In genomic region chr11:101168301-101168980, GRCm38 (mm10) we compare ENCODE assay signal across 9 mouse cellular contexts. TPM values are rescaled to one million over a fixed set of nuclear protein-coding genes. Genes with fewer than 3 reads are reported as not detected.
DNase-seq lines count a peak whose midpoint lies in the region; ATAC-seq and TF ChIP-seq lines count a peak whose summit lies in the region.
"Had no signal": no experiment of that assay in that cellular context is flagged by ENCODE, and none has a peak within 500 bp of the region (broad histone marks: within the 10 kb centered on the region; RNA-seq: fewer than 3 reads in every experiment).

No protein-coding gene starts in this region.

- DNase-seq in gastrocnemius, adult 18-20 months (ENCODE audit: low spot score): peak; percentile 52
- no peak for DNase-seq in gastrocnemius, postnatal 4 days (ENCODE audit: low spot score in 2 of 2)
- no peak for DNase-seq in hindbrain, postnatal 0 days (ENCODE audit: low spot score)
- no peak for DNase-seq in embryo, embryonic 10 days (ENCODE audit: low spot score)
- no peak for DNase-seq in left cerebral cortex, postnatal 25 days (ENCODE audit: low spot score in 2 of 2)
- no peak for DNase-seq in urinary bladder, postnatal 25 days (ENCODE audit: low spot score)

- H3K36me3 ChIP-seq in hindbrain, postnatal 0 days (ENCODE audit: insufficient read depth, low read length): peaks cover 14% of the 10 kb centered on the region; the same call in 1 of the 2 replicates
- H3K36me3 ChIP-seq in midbrain, embryonic 12.5 days: peaks cover 15% of the 10 kb centered on the region

- H3K9me3 ChIP-seq in hindbrain, postnatal 0 days (ENCODE audit: low read length): no peaks in the 10 kb centered on the region
- no peaks in the 10 kb centered on the region for H3K9me3 ChIP-seq in midbrain, embryonic 12.5 days

- TF ChIP-seq CTCF in hindbrain, postnatal 0 days (IDR thresholded peaks at IDR 0.05; ENCODE audit: low read depth): no peak

- H3K4me1 ChIP-seq in brown adipose tissue, adult 24 weeks (ENCODE audit: control insufficient read depth, insufficient read depth, insufficient read length, low read length): peaks cover 9% of the 10 kb centered on the region
- H3K4me1 ChIP-seq in hindbrain, postnatal 0 days (ENCODE audit: insufficient read depth, low read length): peaks cover 23% of the 10 kb centered on the region; the same call in 1 of the 2 replicates
- peaks cover 47% of the 10 kb centered on the region for H3K4me1 ChIP-seq in midbrain, embryonic 12.5 days

- H3K4me2 ChIP-seq in hindbrain, postnatal 0 days (ENCODE audit: low read depth, low read length): peak overlapping the region; percentile 89
- 0 out of 2 replicates have a peak overlapping the region, but pooled peaks have one; percentile 77 for H3K4me2 ChIP-seq in midbrain, embryonic 12.5 days (replicated peaks)

- H3K4me3 ChIP-seq in brown adipose tissue, adult 24 weeks (ENCODE audit: insufficient read depth, low read depth, low read length): peak overlapping the region; percentile 82
- H3K4me3 ChIP-seq in hindbrain, postnatal 0 days (ENCODE audit: low read length): no peak overlapping the region
- no peak overlapping the region for H3K4me3 ChIP-seq in midbrain, embryonic 12.5 days

- intact Hi-C loops in left cerebral cortex, postnatal 25 days (cut with DNase I): no loop called here

- 0 out of 2 replicates have a peak overlapping the region, but pooled peaks have one; percentile 8 for H3K27ac ChIP-seq in brown adipose tissue, adult 24 weeks (replicated peaks; ENCODE audit: low read depth, low read length)
- H3K27ac ChIP-seq in hindbrain, postnatal 0 days: no peak overlapping the region
- H3K27ac ChIP-seq in midbrain, embryonic 12.5 days (replicated peaks): no peak overlapping the region

- H3K27me3 ChIP-seq in hindbrain, postnatal 0 days (ENCODE audit: insufficient read depth, low read length): peaks cover 31% of the 10 kb centered on the region
- peaks cover 83% of the 10 kb centered on the region for H3K27me3 ChIP-seq in midbrain, embryonic 12.5 days

- no peak overlapping the region for H3K9ac ChIP-seq in hindbrain, postnatal 0 days (replicated peaks; ENCODE audit: low read length)
- no peak overlapping the region for H3K9ac ChIP-seq in midbrain, embryonic 12.5 days (replicated peaks)

- 61% methylated on average over 18 of the region's 18 CpGs for WGBS in hindbrain, postnatal 0 days
- WGBS in midbrain, embryonic 12.5 days: 76% methylated on average over 18 of the region's 18 CpGs

- no peak for ATAC-seq in hindbrain, postnatal 0 days
- no peak for ATAC-seq in midbrain, embryonic 12.5 days (ENCODE audit: low FRiP score, low read depth)

RNA-seq across cellular contexts. Expression of gene Cntnap1, which starts 1.9 kb away (rescaled TPM):
- total RNA-seq in gastrocnemius, adult 18-20 months (2021): 1 to 10 TPM in 1 of 2 experiments, under 1 TPM in 1; 0.82 to 1.2 TPM
- total RNA-seq in gastrocnemius, postnatal 4 days (2021): 1 to 10 TPM; 3.2 to 4.1 TPM
- polyA plus RNA-seq in brown adipose tissue, adult 24 weeks (2012; ENCODE audit: insufficient read depth, insufficient read length, missing spikeins): 7.2 and 11.2 TPM in 2 replicates
- total RNA-seq in hindbrain, postnatal 0 days (2014; rRNA removed): 25.4 and 28.9 TPM in 2 replicates
- polyA plus RNA-seq in hindbrain, postnatal 0 days (2015; fragmentation: Nextera tagmentation; extraction: Ambion mirVana): 5.8 and 6.5 TPM in 2 replicates
- 0.74 and 0.94 TPM in 2 replicates for polyA plus RNA-seq in midbrain, embryonic 12.5 days (2016; fragmentation: Nextera tagmentation; extraction: Ambion mirVana)
- total RNA-seq in left cerebral cortex, postnatal 25 days (2021): 100 to 1,000 TPM; 153 to 170 TPM
- total RNA-seq: MEL had no signal

RNA-seq across cellular contexts. Expression of gene Plekhh3, which starts 2.7 kb away (rescaled TPM):
- 10 to 100 TPM; 19.4 to 24.2 TPM for total RNA-seq in gastrocnemius, adult 18-20 months (2021)
- 10 to 100 TPM; 39.5 to 41.4 TPM for total RNA-seq in gastrocnemius, postnatal 4 days (2021)
- polyA plus RNA-seq in brown adipose tissue, adult 24 weeks (2012; ENCODE audit: insufficient read depth, insufficient read length, missing spikeins): 21.8 and 33.6 TPM in 2 replicates
- 26.7 and 32.3 TPM in 2 replicates for total RNA-seq in hindbrain, postnatal 0 days (2014; rRNA removed)
- polyA plus RNA-seq in hindbrain, postnatal 0 days (2015; fragmentation: Nextera tagmentation; extraction: Ambion mirVana): 8.8 TPM in 2 replicates
- polyA plus RNA-seq in midbrain, embryonic 12.5 days (2016; fragmentation: Nextera tagmentation; extraction: Ambion mirVana): 12.3 and 12.6 TPM in 2 replicates
- total RNA-seq in left cerebral cortex, postnatal 25 days (2021): 10 to 100 TPM in 1 of 2 experiments, 1 to 10 TPM in 1; 8.8 to 11.5 TPM

RNA-seq across cellular contexts. Expression of gene Ccr10, which starts 6.8 kb away (rescaled TPM):
- not detected for total RNA-seq in gastrocnemius, adult 18-20 months (2021)
- total RNA-seq in gastrocnemius, postnatal 4 days (2021): under 1 TPM; 0.36 to 0.37 TPM
- 1.2 TPM in 1 of 2 replicates, not detected in the other for polyA plus RNA-seq in brown adipose tissue, adult 24 weeks (2012; ENCODE audit: insufficient read depth, insufficient read length, missing spikeins)
- 0.16 and 0.43 TPM in 2 replicates for total RNA-seq in hindbrain, postnatal 0 days (2014; rRNA removed)
- 0.88 and 1.0 TPM in 2 replicates for polyA plus RNA-seq in hindbrain, postnatal 0 days (2015; fragmentation: Nextera tagmentation; extraction: Ambion mirVana)
- polyA plus RNA-seq in midbrain, embryonic 12.5 days (2016; fragmentation: Nextera tagmentation; extraction: Ambion mirVana): 0.10 and 0.17 TPM in 2 replicates
- under 1 TPM; 0.18 to 0.28 TPM for total RNA-seq in left cerebral cortex, postnatal 25 days (2021)
- total RNA-seq: MEL had no signal

RNA-seq across cellular contexts. Expression of gene Tubg2, which starts 12.7 kb away (rescaled TPM):
- 1 to 10 TPM; 2.7 to 3.3 TPM for total RNA-seq in gastrocnemius, adult 18-20 months (2021)
- 1 to 10 TPM; 6.8 TPM for total RNA-seq in gastrocnemius, postnatal 4 days (2021)
- 1.1 and 1.9 TPM in 2 replicates for polyA plus RNA-seq in brown adipose tissue, adult 24 weeks (2012; ENCODE audit: insufficient read depth, insufficient read length, missing spikeins)
- total RNA-seq in hindbrain, postnatal 0 days (2014; rRNA removed): 29.7 and 40.8 TPM in 2 replicates
- polyA plus RNA-seq in hindbrain, postnatal 0 days (2015; fragmentation: Nextera tagmentation; extraction: Ambion mirVana): 57.7 and 62.8 TPM in 2 replicates
- polyA plus RNA-seq in midbrain, embryonic 12.5 days (2016; fragmentation: Nextera tagmentation; extraction: Ambion mirVana): 9.0 and 10.3 TPM in 2 replicates
- 10 to 100 TPM; 47.5 to 48.6 TPM for total RNA-seq in left cerebral cortex, postnatal 25 days (2021)
- total RNA-seq: MEL had no signal

RNA-seq across cellular contexts. Expression of gene Tubg1, which starts 48.7 kb away (rescaled TPM):
- 10 to 100 TPM; 24.7 to 26.2 TPM for total RNA-seq in gastrocnemius, adult 18-20 months (2021)
- 10 to 100 TPM; 39.3 to 42.1 TPM for total RNA-seq in gastrocnemius, postnatal 4 days (2021)
- 46.6 and 49.2 TPM in 2 replicates for polyA plus RNA-seq in brown adipose tissue, adult 24 weeks (2012; ENCODE audit: insufficient read depth, insufficient read length, missing spikeins)
- 59.3 and 68.3 TPM in 2 replicates for total RNA-seq in hindbrain, postnatal 0 days (2014; rRNA removed)
- polyA plus RNA-seq in hindbrain, postnatal 0 days (2015; fragmentation: Nextera tagmentation; extraction: Ambion mirVana): 71.5 and 72.8 TPM in 2 replicates
- 96.3 and 97.4 TPM in 2 replicates for polyA plus RNA-seq in midbrain, embryonic 12.5 days (2016; fragmentation: Nextera tagmentation; extraction: Ambion mirVana)
- total RNA-seq in left cerebral cortex, postnatal 25 days (2021): 10 to 100 TPM; 44.9 to 46.6 TPM
